Mouse (Mus musculus): Measurements from ENCODE around the gene Enpp7. TPM values are rescaled to one million over a fixed set of nuclear protein-coding genes. Genes with fewer than 3 reads are reported as not detected.

Gene Enpp7
- total RNA-seq, 2 experiments from 2014 or later = not detected

Other genes with a start within 250 kb of the Enpp7 start
- gene Rbfox3, start 76.6 kb upstream of the Enpp7 start, total RNA-seq (2021) = 100 to 1,000 TPM; 328 to 335 TPM
- gene Cbx2, start 34.8 kb downstream of the Enpp7 start, total RNA-seq (2021) = 1 to 10 TPM; 2.6 to 3.0 TPM
- 10 to 100 TPM; 12.9 to 17.7 TPM for gene Cbx8, start 52.8 kb downstream of the Enpp7 start, total RNA-seq (2021)
- gene Cbx4, start 98.0 kb downstream of the Enpp7 start, total RNA-seq (2021) = 10 to 100 TPM; 59.5 to 66.2 TPM
- 10 to 100 TPM; 32.1 to 40.9 TPM for gene Tbc1d16, start 240.3 kb downstream of the Enpp7 start, total RNA-seq (2021)
- gene Ccdc40, start 240.4 kb downstream of the Enpp7 start, total RNA-seq (2021) = 1 to 10 TPM in 1 of 2 experiments, under 1 TPM in 1; 0.98 to 1.4 TPM

Data from left cerebral cortex, postnatal 25 days (tissue).